Mouse (Mus musculus): ENCODE data around the gene Supt3.

- TF ChIP-seq CTCF (IDR thresholded peaks at IDR 0.05; ENCODE audit: borderline replicate concordance, insufficient read depth, low read depth, low read length) = no peak
- TF ChIP-seq POLR2A (IDR thresholded peaks at IDR 0.05; ENCODE audit: borderline replicate concordance, insufficient read depth, low read length) = no peak
Observed at GRCm38 (mm10) chr17:45144656-45145055, 367.7 kb downstream of the Supt3 start.

Data from cerebellum, adult 2 months (tissue).